Mouse (Mus musculus): Measurements from ENCODE around the gene Gm49711. TPM values are rescaled to one million over a fixed set of nuclear protein-coding genes. Genes with fewer than 3 reads are reported as not detected.

Gm49711 gene
- total and polyA plus RNA-seq, 2 experiments from 2014 or later: 0.99 TPM; not detected in 1

- Histone ChIP-seq H3K27ac (ENCODE audit: low read depth, low read length) (no peak overlapping the region), H3K9me3 (ENCODE audit: low read length) (no peaks in the 10 kb centered on the region), H3K4me2 (ENCODE audit: low read depth, low read length, poor library complexity, severe bottlenecking) (no peak overlapping the region), H3K9ac (replicated peaks; ENCODE audit: low read length, poor library complexity, severe bottlenecking) (no peak overlapping the region), H3K27me3 (ENCODE audit: insufficient read depth, low read length) (no peaks in the 10 kb centered on the region), H3K4me3 (ENCODE audit: low read depth, low read length) (no peak overlapping the region), H3K4me1 (ENCODE audit: insufficient read depth, low read length) (no peaks in the 10 kb centered on the region), H3K36me3 (ENCODE audit: insufficient read depth, low read length) (no peaks in the 10 kb centered on the region; the same call in 1 of the 2 replicates)
- ATAC-seq (ENCODE audit: low FRiP score) (no peak), DNase-seq (ENCODE audit: low spot score) (no peak)
- 91% methylated on average over 5 of the region's 5 CpGs for WGBS
- TF ChIP-seq CTCF (IDR thresholded peaks at IDR 0.05): no peak
Observed at GRCm38 (mm10) chr16:92107346-92107745, 49.2 kb downstream of the Gm49711 start.

GRCm38 (mm10) chr16:92114706-92115241 is 56.7 kb downstream of the Gm49711 start:
- H3K4me1 ChIP-seq (ENCODE audit: insufficient read depth, low read length): peaks cover 25% of the 10 kb centered on the region
- H3K36me3 ChIP-seq (ENCODE audit: insufficient read depth, low read length): no peaks in the 10 kb centered on the region; the same call in 1 of the 2 replicates
- peak; percentile 42 for DNase-seq (ENCODE audit: low spot score)
- H3K4me3 ChIP-seq (ENCODE audit: low read depth, low read length): no peak overlapping the region
- WGBS: 64% methylated on average over 5 of the region's 5 CpGs
- no peaks in the 10 kb centered on the region for H3K27me3 ChIP-seq (ENCODE audit: insufficient read depth, low read length)
- TF ChIP-seq CTCF (IDR thresholded peaks at IDR 0.05): no peak
- peak overlapping the region; percentile 75 for H3K27ac ChIP-seq (ENCODE audit: low read depth, low read length)
- H3K9ac ChIP-seq (replicated peaks; ENCODE audit: low read length, poor library complexity, severe bottlenecking): no peak overlapping the region
- ATAC-seq (ENCODE audit: low FRiP score): no peak
- no peak overlapping the region for H3K4me2 ChIP-seq (ENCODE audit: low read depth, low read length, poor library complexity, severe bottlenecking)
- H3K9me3 ChIP-seq (ENCODE audit: low read length): no peaks in the 10 kb centered on the region

GRCm38 (mm10) chr16:92115611-92116421 is 57.7 kb downstream of the Gm49711 start:
- Histone ChIP-seq H3K4me1 (ENCODE audit: insufficient read depth, low read length) (peaks cover 25% of the 10 kb centered on the region), H3K27ac (ENCODE audit: low read depth, low read length) (peak overlapping the region; percentile 75), H3K9ac (replicated peaks; ENCODE audit: low read length, poor library complexity, severe bottlenecking) (no peak overlapping the region), H3K36me3 (ENCODE audit: insufficient read depth, low read length) (no peaks in the 10 kb centered on the region; the same call in 1 of the 2 replicates), H3K4me2 (ENCODE audit: low read depth, low read length, poor library complexity, severe bottlenecking) (no peak overlapping the region), H3K4me3 (ENCODE audit: low read depth, low read length) (no peak overlapping the region), H3K9me3 (ENCODE audit: low read length) (no peaks in the 10 kb centered on the region), H3K27me3 (ENCODE audit: insufficient read depth, low read length) (no peaks in the 10 kb centered on the region)
- ATAC-seq (ENCODE audit: low FRiP score): peak; percentile 69
- TF ChIP-seq CTCF (IDR thresholded peaks at IDR 0.05): no peak
- WGBS: 14% methylated on average over 19 of the region's 20 CpGs
- peak; percentile 77 for DNase-seq (ENCODE audit: low spot score)

- no peak for TF ChIP-seq CTCF (IDR thresholded peaks at IDR 0.05)
- H3K36me3 ChIP-seq (ENCODE audit: insufficient read depth, low read length): no peaks in the 10 kb centered on the region; the same call in 1 of the 2 replicates
- H3K4me2 ChIP-seq (ENCODE audit: low read depth, low read length, poor library complexity, severe bottlenecking): no peak overlapping the region
- no peak overlapping the region for H3K9ac ChIP-seq (replicated peaks; ENCODE audit: low read length, poor library complexity, severe bottlenecking)
- ATAC-seq (ENCODE audit: low FRiP score) (no peak), DNase-seq (ENCODE audit: low spot score) (no peak)
- WGBS: 42% methylated on average over 9 of the region's 9 CpGs
- no peak overlapping the region for H3K4me3 ChIP-seq (ENCODE audit: low read depth, low read length)
- H3K9me3 ChIP-seq (ENCODE audit: low read length): no peaks in the 10 kb centered on the region
- H3K27me3 ChIP-seq (ENCODE audit: insufficient read depth, low read length): no peaks in the 10 kb centered on the region
- peaks cover 25% of the 10 kb centered on the region for H3K4me1 ChIP-seq (ENCODE audit: insufficient read depth, low read length)
- peak overlapping the region; percentile 43; the same call in 1 of the 2 replicates for H3K27ac ChIP-seq (ENCODE audit: low read depth, low read length)
Observed at GRCm38 (mm10) chr16:92117337-92118209, 59.5 kb downstream of the Gm49711 start.

GRCm38 (mm10) chr16:92119013-92119515 is 60.9 kb downstream of the Gm49711 start:
- no peak overlapping the region for H3K9ac ChIP-seq (replicated peaks; ENCODE audit: low read length, poor library complexity, severe bottlenecking)
- no peak overlapping the region for H3K4me3 ChIP-seq (ENCODE audit: low read depth, low read length)
- H3K9me3 ChIP-seq (ENCODE audit: low read length): no peaks in the 10 kb centered on the region
- 71% methylated on average over 13 of the region's 13 CpGs for WGBS
- H3K27ac ChIP-seq (ENCODE audit: low read depth, low read length): no peak overlapping the region
- H3K4me2 ChIP-seq (ENCODE audit: low read depth, low read length, poor library complexity, severe bottlenecking): no peak overlapping the region
- peaks cover 25% of the 10 kb centered on the region for H3K4me1 ChIP-seq (ENCODE audit: insufficient read depth, low read length)
- no peak for TF ChIP-seq CTCF (IDR thresholded peaks at IDR 0.05)
- no peak for ATAC-seq (ENCODE audit: low FRiP score)
- H3K36me3 ChIP-seq (ENCODE audit: insufficient read depth, low read length): no peaks in the 10 kb centered on the region
- no peaks in the 10 kb centered on the region for H3K27me3 ChIP-seq (ENCODE audit: insufficient read depth, low read length)
- no peak for DNase-seq (ENCODE audit: low spot score)

All from midbrain, postnatal 0 days (tissue).